In genomic region chr5:64070742-64071476, GRCm38 (mm10) we compare ENCODE assay signal across 5 mouse cellular contexts.
"Had no signal": no experiment of that assay in that cellular context is flagged by ENCODE, and none has a peak within 500 bp of the region (broad histone marks: within the 10 kb centered on the region; RNA-seq: fewer than 3 reads in every experiment).

No protein-coding gene starts in this region.

- H3K36me3 ChIP-seq: limb, embryonic 10.5 days; liver, embryonic 15.5 days; neural tube, embryonic 13.5 days had no signal

- H3K4me3 ChIP-seq: left cerebral cortex, adult 2 months; limb, embryonic 10.5 days; liver, embryonic 15.5 days; neural tube, embryonic 13.5 days had no signal

- H3K27me3 ChIP-seq: liver, embryonic 15.5 days; neural tube, embryonic 13.5 days had no signal

- H3K4me2 ChIP-seq: liver, embryonic 11.5 days; liver, embryonic 15.5 days; neural tube, embryonic 13.5 days had no signal
